ENCODE assay signal across 25 mouse cellular contexts in genomic region chr10:40772266-40772665, GRCm38 (mm10).
A peak's percentile ranks its signal among the peaks of the same experiment; 100 is the strongest.
DNase-seq lines count a peak whose midpoint lies in the region; ATAC-seq lines count a peak whose summit lies in the region.
"Had no signal": no experiment of that assay in that cellular context is flagged by ENCODE, and none has a peak within 500 bp of the region (broad histone marks: within the 10 kb centered on the region; RNA-seq: fewer than 3 reads in every experiment).

No protein-coding gene starts in this region.

- H3K9me3 ChIP-seq in hindbrain, embryonic 12.5 days (replicated peaks): no peaks in the 10 kb centered on the region
- no peaks in the 10 kb centered on the region for H3K9me3 ChIP-seq in hindbrain, embryonic 11.5 days (ENCODE audit: control insufficient read depth, low read length)
- no peaks in the 10 kb centered on the region for H3K9me3 ChIP-seq in midbrain, embryonic 14.5 days (ENCODE audit: control insufficient read depth, low read length)
- no peaks in the 10 kb centered on the region for H3K9me3 ChIP-seq in neural tube, embryonic 15.5 days (replicated peaks)
- H3K9me3 ChIP-seq: liver, embryonic 13.5 days; stomach, embryonic 15.5 days had no signal

- no peak overlapping the region for H3K4me3 ChIP-seq in hindbrain, embryonic 12.5 days
- H3K4me3 ChIP-seq in hindbrain, embryonic 11.5 days (ENCODE audit: low read depth, low read length): no peak overlapping the region
- H3K4me3 ChIP-seq in midbrain, embryonic 14.5 days (replicated peaks; ENCODE audit: low read depth, low read length): no peak overlapping the region
- no peak overlapping the region for H3K4me3 ChIP-seq in neural tube, embryonic 15.5 days (replicated peaks)
- H3K4me3 ChIP-seq: erythroblast, embryonic 14.5 days; liver, embryonic 13.5 days; stomach, embryonic 15.5 days had no signal

- peak; percentile 78 for ATAC-seq in hindbrain, embryonic 12.5 days (ENCODE audit: low FRiP score)
- no peak for ATAC-seq in hindbrain, embryonic 11.5 days (ENCODE audit: low FRiP score)
- peak; percentile 58 for ATAC-seq in midbrain, embryonic 14.5 days (ENCODE audit: low FRiP score, low TSS enrichment)
- ATAC-seq in neural tube, embryonic 15.5 days (ENCODE audit: low FRiP score): peak; percentile 84
- ATAC-seq: CD4-positive, CD25-positive, alpha-beta regulatory T cell, adult 4 months; intestine, embryonic 16.5 days; lung, postnatal 0 days had no signal

- H3K36me3 ChIP-seq in hindbrain, embryonic 12.5 days: no peaks in the 10 kb centered on the region
- no peaks in the 10 kb centered on the region for H3K36me3 ChIP-seq in hindbrain, embryonic 11.5 days (ENCODE audit: control insufficient read depth, insufficient read depth, low read length)
- no peaks in the 10 kb centered on the region for H3K36me3 ChIP-seq in midbrain, embryonic 14.5 days (ENCODE audit: control insufficient read depth, insufficient read depth, low read length)
- H3K36me3 ChIP-seq in neural tube, embryonic 15.5 days: no peaks in the 10 kb centered on the region
- H3K36me3 ChIP-seq: liver, embryonic 13.5 days; stomach, embryonic 15.5 days had no signal

- no peak for DNase-seq in hindbrain, embryonic 11.5 days (ENCODE audit: low spot score)
- peak; percentile 31 for DNase-seq in retina, postnatal 1 day
- no peak for DNase-seq in retina, embryonic 14.5 days (ENCODE audit: low spot score)
- peak; percentile 47 for DNase-seq in midbrain, embryonic 14.5 days
- DNase-seq in frontal cortex, postnatal 25 days (ENCODE audit: low spot score in 2 of 2): no peak
- no peak for DNase-seq in lung, postnatal 14 days
- DNase-seq: adrenal gland, postnatal 25 days; cerebellum, adult 18-20 months; cerebellum, postnatal 10 days; gastrocnemius, postnatal 10 days; heart, postnatal 14 days; kidney, adult 9 months; kidney, postnatal 10 days; layer of hippocampus, postnatal 36 days; left cerebral cortex, postnatal 4 days; liver, embryonic 13.5 days; lung, adult 18-20 months; right cerebral cortex, postnatal 14 days had no signal

- H3K4me2 ChIP-seq in hindbrain, embryonic 12.5 days (replicated peaks): no peak overlapping the region
- no peak overlapping the region for H3K4me2 ChIP-seq in hindbrain, embryonic 11.5 days (replicated peaks; ENCODE audit: low read depth, low read length)
- no peak overlapping the region for H3K4me2 ChIP-seq in midbrain, embryonic 14.5 days (ENCODE audit: low read length)
- H3K4me2 ChIP-seq in neural tube, embryonic 15.5 days: no peak overlapping the region
- H3K4me2 ChIP-seq: liver, embryonic 13.5 days; stomach, embryonic 15.5 days had no signal

- H3K27me3 ChIP-seq in hindbrain, embryonic 12.5 days: no peaks in the 10 kb centered on the region
- no peaks in the 10 kb centered on the region for H3K27me3 ChIP-seq in hindbrain, embryonic 11.5 days (ENCODE audit: control insufficient read depth, insufficient read depth, low read length)
- H3K27me3 ChIP-seq in midbrain, embryonic 14.5 days (ENCODE audit: control insufficient read depth, insufficient read depth, low read length): no peaks in the 10 kb centered on the region
- H3K27me3 ChIP-seq in neural tube, embryonic 15.5 days (replicated peaks): no peaks in the 10 kb centered on the region
- H3K27me3 ChIP-seq: liver, embryonic 13.5 days; stomach, embryonic 15.5 days had no signal

- no peaks in the 10 kb centered on the region; the same call in 1 of the 2 replicates for H3K4me1 ChIP-seq in hindbrain, embryonic 12.5 days
- no peaks in the 10 kb centered on the region for H3K4me1 ChIP-seq in hindbrain, embryonic 11.5 days (replicated peaks; ENCODE audit: control insufficient read depth, insufficient read depth, low read length)
- peaks cover 21% of the 10 kb centered on the region for H3K4me1 ChIP-seq in midbrain, embryonic 14.5 days (ENCODE audit: control insufficient read depth, insufficient read depth, low read length)
- peaks cover 4% of the 10 kb centered on the region for H3K4me1 ChIP-seq in neural tube, embryonic 15.5 days
- H3K4me1 ChIP-seq: liver, embryonic 13.5 days; stomach, embryonic 15.5 days had no signal

- WGBS in hindbrain, embryonic 12.5 days: 41% methylated on average over 4 of the region's 4 CpGs
- 59% methylated on average over 4 of the region's 4 CpGs for WGBS in hindbrain, embryonic 11.5 days
- WGBS in midbrain, embryonic 14.5 days: 24% methylated on average over 4 of the region's 4 CpGs
- WGBS in neural tube, embryonic 15.5 days: 37% methylated on average over 4 of the region's 4 CpGs

- H3K9ac ChIP-seq in hindbrain, embryonic 12.5 days: no peak overlapping the region
- H3K9ac ChIP-seq in hindbrain, embryonic 11.5 days (ENCODE audit: low read depth, low read length): no peak overlapping the region
- no peak overlapping the region for H3K9ac ChIP-seq in midbrain, embryonic 14.5 days (replicated peaks; ENCODE audit: low read length)
- no peak overlapping the region for H3K9ac ChIP-seq in neural tube, embryonic 15.5 days (replicated peaks)
- H3K9ac ChIP-seq: liver, embryonic 13.5 days; stomach, embryonic 15.5 days had no signal

- H3K27ac ChIP-seq in hindbrain, embryonic 12.5 days: no peak overlapping the region
- no peak overlapping the region for H3K27ac ChIP-seq in hindbrain, embryonic 11.5 days (ENCODE audit: low read depth, low read length)
- H3K27ac ChIP-seq in midbrain, embryonic 14.5 days (replicated peaks; ENCODE audit: low read depth, low read length): peak overlapping the region; percentile 57
- H3K27ac ChIP-seq in neural tube, embryonic 15.5 days (replicated peaks): no peak overlapping the region
- H3K27ac ChIP-seq: liver, embryonic 13.5 days; stomach, embryonic 15.5 days had no signal

Comparison
In these comparisons a context has a peak if more than half of its experiments do, and no peak if none do; other contexts are left out.
1. DNase-seq: peak in retina, postnatal 1 day (single experiment) and midbrain, embryonic 14.5 days (single experiment); none in hindbrain, embryonic 11.5 days (single experiment), retina, embryonic 14.5 days (single experiment), frontal cortex, postnatal 25 days (0 of 2) and lung, postnatal 14 days (single experiment).